Mouse (Mus musculus) CD8-positive naive resting alpha-beta T cell, adult 57 days (primary cell): ENCODE results near the gene Hilpda. TPM values are rescaled to one million over a fixed set of nuclear protein-coding genes. Genes with fewer than 3 reads are reported as not detected.

Source experiments
- total RNA-seq: library from RNA; stranded (reverse); gene quantifications from one replicate; pipeline ENCODE4 v1.2.4, GENCODE M21; 2023

The Hilpda gene
- 17.2 TPM for total RNA-seq

GRCm38 (mm10) chr6:29272312-29273072 is at the start of gene Hilpda:
Gene Hilpda (plus strand): TSS chr6:29272488.

GRCm38 (mm10) chr6:29279293-29279692 is 7.0 kb downstream of the Hilpda start, which contains the start of gene Fam71f2:
Gene Fam71f2 (plus strand): TSS chr6:29279593.

GRCm38 (mm10) chr6:29318879-29319278 is 46.6 kb downstream of the Hilpda start, which contains the start of gene Fam71f1:
Gene Fam71f1 (plus strand): TSS chr6:29319140.

Other genes with a start within 250 kb of the Hilpda start
- gene Lep, start 212.3 kb upstream of the Hilpda start, total RNA-seq: not detected
- 68.5 TPM for gene Rbm28, start 107.5 kb upstream of the Hilpda start, total RNA-seq
- gene Prrt4, start 92.9 kb upstream of the Hilpda start, total RNA-seq: 0.28 TPM
- gene Impdh1, start 56.1 kb upstream of the Hilpda start, total RNA-seq: 138 TPM
- 0.98 TPM for gene Fam71f2, start 7.1 kb downstream of the Hilpda start, total RNA-seq
- not detected for gene Fam71f1, start 46.7 kb downstream of the Hilpda start, total RNA-seq
- 54.5 TPM for gene Calu, start 75.6 kb downstream of the Hilpda start, total RNA-seq
- not detected for gene Opn1sw, start 116.0 kb downstream of the Hilpda start, total RNA-seq
- not detected for gene Ccdc136, start 123.8 kb downstream of the Hilpda start, total RNA-seq
- 0.06 TPM for gene Flnc, start 160.8 kb downstream of the Hilpda start, total RNA-seq
- gene Atp6v1f, start 195.2 kb downstream of the Hilpda start, total RNA-seq: 154 TPM
- gene Atp6v1fnb, start 198.9 kb downstream of the Hilpda start, total RNA-seq: 8.5 TPM
- not detected for gene Kcp, start 235.5 kb downstream of the Hilpda start, total RNA-seq